Comparison of ENCODE assay signal across 12 mouse cellular contexts in genomic region chr3:122923147-122923546, GRCm38 (mm10). TPM values are rescaled to one million over a fixed set of nuclear protein-coding genes. Genes with fewer than 3 reads are reported as not detected.
A peak's percentile ranks its signal among the peaks of the same experiment; 100 is the strongest.
DNase-seq lines count a peak whose midpoint lies in the region; ATAC-seq and TF ChIP-seq lines count a peak whose summit lies in the region.
"Had no signal": no experiment of that assay in that cellular context is flagged by ENCODE, and none has a peak within 500 bp of the region (broad histone marks: within the 10 kb centered on the region; RNA-seq: fewer than 3 reads in every experiment).

No protein-coding gene starts in this region.

- H3K27ac ChIP-seq in lung, embryonic 16.5 days (ENCODE audit: low read length) = peak overlapping the region; percentile 75
- H3K27ac ChIP-seq in forebrain, embryonic 10.5 days = 0 out of 2 replicates have a peak overlapping the region, but pooled peaks have one; percentile 89
- H3K27ac ChIP-seq in limb, embryonic 10.5 days = no peak overlapping the region
- H3K27ac ChIP-seq in stomach, embryonic 14.5 days (ENCODE audit: low read length) = peak overlapping the region; percentile 75; the same call in 1 of the 2 replicates

- peak overlapping the region; percentile 68; the same call in 1 of the 2 replicates for H3K9ac ChIP-seq in lung, embryonic 16.5 days (ENCODE audit: low read length)
- H3K9ac ChIP-seq in stomach, embryonic 14.5 days (replicated peaks; ENCODE audit: low read depth, low read length) = no peak overlapping the region

- H3K27me3 ChIP-seq in lung, embryonic 16.5 days (ENCODE audit: control insufficient read depth, insufficient read depth, low read depth, low read length) = no peaks in the 10 kb centered on the region
- H3K27me3 ChIP-seq in forebrain, embryonic 10.5 days (ENCODE audit: poor library complexity, severe bottlenecking) = no peaks in the 10 kb centered on the region
- H3K27me3 ChIP-seq in limb, embryonic 10.5 days (ENCODE audit: low read depth, poor library complexity, severe bottlenecking) = no peaks in the 10 kb centered on the region
- H3K27me3 ChIP-seq in stomach, embryonic 14.5 days (ENCODE audit: control insufficient read depth, insufficient read depth, low read length) = no peaks in the 10 kb centered on the region

- H3K36me3 ChIP-seq in lung, embryonic 16.5 days (ENCODE audit: control insufficient read depth, insufficient read depth, low read length) = no peaks in the 10 kb centered on the region
- peaks cover 18% of the 10 kb centered on the region for H3K36me3 ChIP-seq in forebrain, embryonic 10.5 days (replicated peaks)
- H3K36me3 ChIP-seq in limb, embryonic 10.5 days = peaks cover 17% of the 10 kb centered on the region
- no peaks in the 10 kb centered on the region for H3K36me3 ChIP-seq in stomach, embryonic 14.5 days (ENCODE audit: control insufficient read depth, insufficient read depth, low read length)

- no peak for DNase-seq in lung, adult 2 months
- no peak for DNase-seq in forebrain, embryonic 10.5 days (ENCODE audit: extremely low spot score, low spot score)
- DNase-seq in limb, embryonic 10.5 days (ENCODE audit: low spot score) = no peak
- no peak for DNase-seq in layer of hippocampus, adult 9-11 months
- DNase-seq in right cerebral cortex, adult 18-20 months = no peak
- DNase-seq: adrenal gland, postnatal 10 days; lung, adult 18-20 months had no signal

- 34% methylated on average over 7 of the region's 7 CpGs for WGBS in lung, embryonic 16.5 days
- 51% methylated on average over 7 of the region's 7 CpGs for WGBS in lung, adult 2 months
- WGBS in forebrain, embryonic 10.5 days = 76% methylated on average over 7 of the region's 7 CpGs
- WGBS in limb, embryonic 10.5 days = 74% methylated on average over 7 of the region's 7 CpGs
- WGBS in stomach, embryonic 14.5 days = 54% methylated on average over 7 of the region's 7 CpGs

- no peaks in the 10 kb centered on the region for H3K9me3 ChIP-seq in lung, embryonic 16.5 days (ENCODE audit: control insufficient read depth, low read length)
- no peaks in the 10 kb centered on the region for H3K9me3 ChIP-seq in forebrain, embryonic 10.5 days
- H3K9me3 ChIP-seq in limb, embryonic 10.5 days (replicated peaks) = no peaks in the 10 kb centered on the region
- H3K9me3 ChIP-seq in stomach, embryonic 14.5 days (ENCODE audit: control insufficient read depth, low read depth, low read length) = no peaks in the 10 kb centered on the region

- no peak for ATAC-seq in lung, embryonic 16.5 days (ENCODE audit: low read depth)
- no peak for ATAC-seq in stomach, embryonic 14.5 days (ENCODE audit: insufficient number of reproducible peaks, insufficient read depth, low FRiP score, low read depth)
- no peak for ATAC-seq in CD4-positive, CD25-positive, alpha-beta regulatory T cell, adult 4 months

- peaks cover 5% of the 10 kb centered on the region for H3K4me1 ChIP-seq in lung, embryonic 16.5 days (replicated peaks; ENCODE audit: control insufficient read depth, insufficient read depth, low read length)
- H3K4me1 ChIP-seq in lung, adult 2 months (ENCODE audit: control insufficient read depth, insufficient read depth, low read length) = no peaks in the 10 kb centered on the region; the same call in 1 of the 2 replicates
- H3K4me1 ChIP-seq in forebrain, embryonic 10.5 days = peaks cover 26% of the 10 kb centered on the region
- H3K4me1 ChIP-seq in limb, embryonic 10.5 days = peaks cover 6% of the 10 kb centered on the region; the same call in 1 of the 2 replicates
- H3K4me1 ChIP-seq in stomach, embryonic 14.5 days (ENCODE audit: control insufficient read depth, insufficient read depth, low read length) = peaks cover 4% of the 10 kb centered on the region; the same call in 1 of the 2 replicates

- peak overlapping the region; percentile 62 for H3K4me2 ChIP-seq in lung, embryonic 16.5 days (ENCODE audit: low read depth, low read length)
- H3K4me2 ChIP-seq in stomach, embryonic 14.5 days (replicated peaks; ENCODE audit: low read depth, low read length) = peak overlapping the region; percentile 48

- TF ChIP-seq POLR2A in lung, adult 2 months (IDR thresholded peaks at IDR 0.05; ENCODE audit: borderline replicate concordance, extremely low read depth, low read depth, low read length) = no peak

- no peak for TF ChIP-seq CTCF in lung, adult 2 months (IDR thresholded peaks at IDR 0.05; ENCODE audit: insufficient read depth, low read length)

- H3K4me3 ChIP-seq in lung, embryonic 16.5 days (ENCODE audit: low read length) = peak overlapping the region; percentile 70
- H3K4me3 ChIP-seq in lung, adult 2 months (replicated peaks; ENCODE audit: extremely low read depth, low read depth, low read length) = no peak overlapping the region
- H3K4me3 ChIP-seq in forebrain, embryonic 10.5 days = peak overlapping the region; percentile 62
- peak overlapping the region; percentile 62 for H3K4me3 ChIP-seq in limb, embryonic 10.5 days
- H3K4me3 ChIP-seq in stomach, embryonic 14.5 days (ENCODE audit: low read depth, low read length) = peak overlapping the region; percentile 63

RNA-seq across cellular contexts. Expression of gene 1810037I17Rik, which starts 0.9 kb away (rescaled TPM):
- polyA plus RNA-seq in lung, embryonic 16.5 days (2015; fragmentation: Nextera tagmentation; extraction: Ambion mirVana) = 113 and 118 TPM in 2 replicates
- 41.8 and 56.6 TPM in 2 replicates for polyA plus RNA-seq in lung, adult 2 months (2012; rRNA removed)
- 77.5 and 77.6 TPM in 2 replicates for polyA plus RNA-seq in forebrain, embryonic 10.5 days (2016; fragmentation: Nextera tagmentation; extraction: Ambion mirVana)
- polyA plus RNA-seq in limb, embryonic 10.5 days (2016; fragmentation: Nextera tagmentation; extraction: Ambion mirVana) = 59.2 and 64.3 TPM in 2 replicates
- polyA plus RNA-seq in stomach, embryonic 14.5 days (2014; fragmentation: Nextera tagmentation; extraction: Ambion mirVana) = 148 and 150 TPM in 2 replicates
- 100 to 1,000 TPM in 1 of 2 experiments, 10 to 100 TPM in 1; 84.8 to 103 TPM for polyA plus RNA-seq in CD4-positive, CD25-positive, alpha-beta regulatory T cell, adult 4 months (2017; shearing (Covaris generic))

RNA-seq across cellular contexts. Expression of gene Gm10959, which starts 4.0 kb away (rescaled TPM):
- polyA plus RNA-seq in lung, embryonic 16.5 days (2015; fragmentation: Nextera tagmentation; extraction: Ambion mirVana) = not detected in 2 replicates
- polyA plus RNA-seq in lung, adult 2 months (2012; rRNA removed) = not detected in 2 replicates
- not detected in 2 replicates for polyA plus RNA-seq in forebrain, embryonic 10.5 days (2016; fragmentation: Nextera tagmentation; extraction: Ambion mirVana)
- polyA plus RNA-seq in limb, embryonic 10.5 days (2016; fragmentation: Nextera tagmentation; extraction: Ambion mirVana) = not detected in 2 replicates
- not detected in 2 replicates for polyA plus RNA-seq in stomach, embryonic 14.5 days (2014; fragmentation: Nextera tagmentation; extraction: Ambion mirVana)
- not detected for polyA plus RNA-seq in CD4-positive, CD25-positive, alpha-beta regulatory T cell, adult 4 months (2017; shearing (Covaris generic))
- polyA plus RNA-seq: frontal cortex, adult 2 months; spleen, adult 2 months had no signal

RNA-seq across cellular contexts. Expression of gene Fabp2, which starts 28.3 kb away (rescaled TPM):
- polyA plus RNA-seq in lung, embryonic 16.5 days (2015; fragmentation: Nextera tagmentation; extraction: Ambion mirVana) = 0.21 and 0.97 TPM in 2 replicates
- 0.20 TPM in 1 of 2 replicates, not detected in the other for polyA plus RNA-seq in lung, adult 2 months (2012; rRNA removed)
- polyA plus RNA-seq in forebrain, embryonic 10.5 days (2016; fragmentation: Nextera tagmentation; extraction: Ambion mirVana) = not detected in 2 replicates
- not detected in 2 replicates for polyA plus RNA-seq in limb, embryonic 10.5 days (2016; fragmentation: Nextera tagmentation; extraction: Ambion mirVana)
- 2.5 and 3.1 TPM in 2 replicates for polyA plus RNA-seq in stomach, embryonic 14.5 days (2014; fragmentation: Nextera tagmentation; extraction: Ambion mirVana)
- not detected for polyA plus RNA-seq in CD4-positive, CD25-positive, alpha-beta regulatory T cell, adult 4 months (2017; shearing (Covaris generic))
- polyA plus RNA-seq: frontal cortex, adult 2 months; spleen, adult 2 months had no signal
